Mouse (Mus musculus) kidney, postnatal 25 days (tissue): ENCODE data around the gene Stx1a.
"Not testable (repeated sequence)": the region's sequence is repeated elsewhere in the genome, so short reads cannot be mapped to it uniquely, and the experiment has no call there.

Source experiments
- DNase-seq, 2 experiments: peaks; one replicate each; pipeline ENCODE4 v3.0.0; 2021; ENCODE audit warnings: mixed read lengths in 2 of 2

Stx1a gene

GRCm38 (mm10) chr5:135042105-135042788, 19.0 kb downstream of the Stx1a start:
- no peak for DNase-seq

GRCm38 (mm10) chr5:135044575-135044974, 21.3 kb downstream of the Stx1a start:
- DNase-seq = no peak

- DNase-seq = no peak
Measured at GRCm38 (mm10) chr5:135048539-135048938, 25.3 kb downstream of the Stx1a start.

- DNase-seq = not testable (repeated sequence)
Measured at GRCm38 (mm10) chr5:135049268-135049667, 26.0 kb downstream of the Stx1a start.

GRCm38 (mm10) chr5:135053356-135053755, 30.1 kb downstream of the Stx1a start:
- no peak for DNase-seq

GRCm38 (mm10) chr5:135063629-135064381, 40.5 kb downstream of the Stx1a start, which contains the start of gene Dnajc30:
Gene Dnajc30, plus strand, starts transcription at chr5:135064202.
- DNase-seq = peak; percentile 98 to 99

- DNase-seq = no peak
Measured at GRCm38 (mm10) chr5:135064382-135064766, 41.1 kb downstream of the Stx1a start.

- not testable (repeated sequence) for DNase-seq
Measured at GRCm38 (mm10) chr5:135064909-135065446, 41.7 kb downstream of the Stx1a start, which contains the start of gene Bud23. Gene Bud23, minus strand, starts transcription at chr5:135064959.

- no peak for DNase-seq
Measured at GRCm38 (mm10) chr5:135066008-135066407, 42.7 kb downstream of the Stx1a start.

GRCm38 (mm10) chr5:135070448-135070847, 47.2 kb downstream of the Stx1a start:
- no peak for DNase-seq

GRCm38 (mm10) chr5:135072061-135072460, 48.8 kb downstream of the Stx1a start:
- DNase-seq = no peak

- DNase-seq = no peak
Measured at GRCm38 (mm10) chr5:135072720-135073119, 49.4 kb downstream of the Stx1a start.

- DNase-seq = no peak
Measured at GRCm38 (mm10) chr5:135073349-135074150, 50.3 kb downstream of the Stx1a start.

GRCm38 (mm10) chr5:135075655-135076054, 52.4 kb downstream of the Stx1a start:
- DNase-seq = no peak

GRCm38 (mm10) chr5:135076368-135076767, 53.1 kb downstream of the Stx1a start:
- peak; percentile 17 to 58 for DNase-seq

- peak; percentile 71 to 86 for DNase-seq
Measured at GRCm38 (mm10) chr5:135076931-135077505, 53.7 kb downstream of the Stx1a start.

GRCm38 (mm10) chr5:135077564-135078481, 54.5 kb downstream of the Stx1a start, which contains the start of gene Vps37d:
Gene Vps37d, minus strand, starts transcription at chr5:135078266.
- DNase-seq = peak; percentile 93 to 94

GRCm38 (mm10) chr5:135078482-135078810, 55.2 kb downstream of the Stx1a start:
- DNase-seq = no peak

GRCm38 (mm10) chr5:135079578-135079977, 56.3 kb downstream of the Stx1a start:
- DNase-seq = no peak

- peak; percentile 25 to 58 for DNase-seq
Measured at GRCm38 (mm10) chr5:135080539-135080938, 57.3 kb downstream of the Stx1a start.

GRCm38 (mm10) chr5:135086871-135087270, 63.6 kb downstream of the Stx1a start:
- DNase-seq = no peak
